Comparison of ENCODE assay signal across 8 mouse cellular contexts in the genomic region with DNA sequence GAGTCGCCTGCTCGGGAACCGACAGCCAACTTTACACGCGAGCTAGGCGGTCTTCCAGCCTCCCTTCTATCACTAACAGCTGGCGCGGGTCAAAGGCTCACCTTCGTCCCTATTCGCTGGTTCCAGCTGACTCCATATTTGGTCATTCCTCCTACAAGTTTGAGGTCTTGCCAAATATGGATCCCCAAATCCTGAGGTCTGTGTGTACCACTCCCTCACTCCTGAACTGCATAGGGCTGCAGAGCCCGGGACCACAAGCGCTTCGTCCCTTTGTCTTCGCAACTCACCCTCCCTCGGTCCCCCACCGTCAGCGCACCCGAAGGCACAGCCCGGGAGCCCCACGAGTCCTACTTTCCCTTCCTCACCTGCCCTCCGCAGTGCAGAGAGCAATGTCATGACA. TPM values are rescaled to one million over a fixed set of nuclear protein-coding genes. Genes with fewer than 3 reads are reported as not detected.
DNase-seq lines count a peak whose midpoint lies in the region; ATAC-seq lines count a peak whose summit lies in the region.

No protein-coding gene starts in this region.

- no peaks in the 10 kb centered on the region for H3K9me3 ChIP-seq in erythroblast, embryonic 14.5 days (ENCODE audit: control insufficient read depth, low read length)
- no peaks in the 10 kb centered on the region for H3K9me3 ChIP-seq in heart, embryonic 11.5 days (replicated peaks; ENCODE audit: control insufficient read depth, low read length)
- H3K9me3 ChIP-seq in kidney, embryonic 15.5 days (replicated peaks), result no peaks in the 10 kb centered on the region
- H3K9me3 ChIP-seq in liver, embryonic 12.5 days (replicated peaks), result no peaks in the 10 kb centered on the region
- H3K9me3 ChIP-seq in stomach, embryonic 14.5 days (ENCODE audit: control insufficient read depth, low read depth, low read length), result no peaks in the 10 kb centered on the region

- H3K27ac ChIP-seq in heart, embryonic 11.5 days (ENCODE audit: low read depth, low read length), result peak overlapping the region; percentile 98
- H3K27ac ChIP-seq in kidney, embryonic 15.5 days, result peak overlapping the region; percentile 95
- peak overlapping the region; percentile 86 for H3K27ac ChIP-seq in liver, embryonic 12.5 days
- peak overlapping the region; percentile 96 for H3K27ac ChIP-seq in stomach, embryonic 14.5 days (ENCODE audit: low read length)

- H3K9ac ChIP-seq in heart, embryonic 11.5 days (ENCODE audit: low read depth, low read length), result peak overlapping the region; percentile 79
- H3K9ac ChIP-seq in kidney, embryonic 15.5 days, result peak overlapping the region; percentile 76
- H3K9ac ChIP-seq in liver, embryonic 12.5 days, result peak overlapping the region; percentile 84
- peak overlapping the region; percentile 74 for H3K9ac ChIP-seq in stomach, embryonic 14.5 days (replicated peaks; ENCODE audit: low read depth, low read length)

- WGBS in heart, embryonic 11.5 days (ENCODE audit: insufficient replicate concordance), result 0% methylated on average over 21 of the region's 21 CpGs
- WGBS in kidney, embryonic 15.5 days, result 0% methylated on average over 21 of the region's 21 CpGs
- WGBS in liver, embryonic 12.5 days (ENCODE audit: insufficient replicate concordance), result under 1% methylated on average over 21 of the region's 21 CpGs
- under 1% methylated on average over 21 of the region's 21 CpGs for WGBS in stomach, embryonic 14.5 days

- peak; percentile 79 for DNase-seq in CD4-positive, CD25-positive, alpha-beta regulatory T cell, adult 2 months (ENCODE audit: low read depth, low spot score)
- DNase-seq in brain, embryonic 18.5 days (ENCODE audit: low read depth, low spot score), result peak; percentile 30
- DNase-seq in naive thymus-derived CD4-positive, alpha-beta T cell, adult 2 months (ENCODE audit: low read depth), result peak; percentile 77

- H3K4me1 ChIP-seq in erythroblast, embryonic 14.5 days (ENCODE audit: control insufficient read depth), result peaks cover 20% of the 10 kb centered on the region
- H3K4me1 ChIP-seq in heart, embryonic 11.5 days (ENCODE audit: control insufficient read depth, insufficient read depth, low read length), result peaks cover 7% of the 10 kb centered on the region; the same call in 1 of the 2 replicates
- peaks cover 9% of the 10 kb centered on the region; the same call in 1 of the 2 replicates for H3K4me1 ChIP-seq in kidney, embryonic 15.5 days
- H3K4me1 ChIP-seq in liver, embryonic 12.5 days, result peaks cover 15% of the 10 kb centered on the region
- H3K4me1 ChIP-seq in stomach, embryonic 14.5 days (ENCODE audit: control insufficient read depth, insufficient read depth, low read length), result no peaks in the 10 kb centered on the region

- peak; percentile 85 for ATAC-seq in heart, embryonic 11.5 days (replicated peaks; ENCODE audit: insufficient number of reproducible peaks, low FRiP score, low TSS enrichment)
- ATAC-seq in kidney, embryonic 15.5 days (replicated peaks; ENCODE audit: low FRiP score), result peak; percentile 85
- ATAC-seq in liver, embryonic 12.5 days, result peak; percentile 83
- ATAC-seq in stomach, embryonic 14.5 days (ENCODE audit: insufficient number of reproducible peaks, insufficient read depth, low FRiP score, low read depth), result peak; percentile 87

- H3K4me3 ChIP-seq in erythroblast, embryonic 14.5 days (replicated peaks), result peak overlapping the region; percentile 83
- H3K4me3 ChIP-seq in heart, embryonic 11.5 days (ENCODE audit: low read depth, low read length), result peak overlapping the region; percentile 61
- peak overlapping the region; percentile 76 for H3K4me3 ChIP-seq in kidney, embryonic 15.5 days (replicated peaks)
- H3K4me3 ChIP-seq in liver, embryonic 12.5 days, result peak overlapping the region; percentile 77
- H3K4me3 ChIP-seq in stomach, embryonic 14.5 days (ENCODE audit: low read depth, low read length), result peak overlapping the region; percentile 70

- no peaks in the 10 kb centered on the region for H3K27me3 ChIP-seq in erythroblast, embryonic 14.5 days (ENCODE audit: control insufficient read depth)
- no peaks in the 10 kb centered on the region for H3K27me3 ChIP-seq in heart, embryonic 11.5 days (ENCODE audit: control insufficient read depth, insufficient read depth, low read length)
- H3K27me3 ChIP-seq in kidney, embryonic 15.5 days, result no peaks in the 10 kb centered on the region
- no peaks in the 10 kb centered on the region for H3K27me3 ChIP-seq in liver, embryonic 12.5 days (replicated peaks)
- H3K27me3 ChIP-seq in stomach, embryonic 14.5 days (ENCODE audit: control insufficient read depth, insufficient read depth, low read length), result no peaks in the 10 kb centered on the region

- H3K4me2 ChIP-seq in heart, embryonic 11.5 days, result peak overlapping the region; percentile 59
- peak overlapping the region; percentile 72 for H3K4me2 ChIP-seq in kidney, embryonic 15.5 days
- peak overlapping the region; percentile 91 for H3K4me2 ChIP-seq in liver, embryonic 12.5 days
- peak overlapping the region; percentile 69 for H3K4me2 ChIP-seq in stomach, embryonic 14.5 days (replicated peaks; ENCODE audit: low read depth, low read length)

- H3K36me3 ChIP-seq in erythroblast, embryonic 14.5 days (ENCODE audit: control insufficient read depth), result peaks cover 4% of the 10 kb centered on the region; the same call in 1 of the 2 replicates
- H3K36me3 ChIP-seq in heart, embryonic 11.5 days (ENCODE audit: control insufficient read depth, insufficient read depth, low read length), result peaks cover 7% of the 10 kb centered on the region
- peaks cover 13% of the 10 kb centered on the region; the same call in 1 of the 2 replicates for H3K36me3 ChIP-seq in kidney, embryonic 15.5 days
- H3K36me3 ChIP-seq in liver, embryonic 12.5 days, result peaks cover 10% of the 10 kb centered on the region; the same call in 1 of the 2 replicates
- H3K36me3 ChIP-seq in stomach, embryonic 14.5 days (ENCODE audit: control insufficient read depth, insufficient read depth, low read length), result peaks cover 11% of the 10 kb centered on the region

RNA-seq across cellular contexts. Expression of a gene that starts 0.8 kb away (rescaled TPM):
- 1.2 and 1.9 TPM in 2 replicates for polyA plus RNA-seq in erythroblast, embryonic 14.5 days (2012)
- 210 and 221 TPM in 2 replicates for polyA plus RNA-seq in heart, embryonic 11.5 days (2014; fragmentation: Nextera tagmentation; extraction: Ambion mirVana)
- 128 and 143 TPM in 2 replicates for polyA plus RNA-seq in kidney, embryonic 15.5 days (2015; fragmentation: Nextera tagmentation; extraction: Ambion mirVana)
- polyA plus RNA-seq in liver, embryonic 12.5 days (2016; fragmentation: Nextera tagmentation; extraction: Ambion mirVana), result 77.1 and 78.9 TPM in 2 replicates
- polyA plus RNA-seq in stomach, embryonic 14.5 days (2014; fragmentation: Nextera tagmentation; extraction: Ambion mirVana), result 178 and 186 TPM in 2 replicates

RNA-seq across cellular contexts. Expression of a gene that starts 33.3 kb away (rescaled TPM):
- polyA plus RNA-seq in erythroblast, embryonic 14.5 days (2012), result 1.1 TPM in 2 replicates
- polyA plus RNA-seq in heart, embryonic 11.5 days (2014; fragmentation: Nextera tagmentation; extraction: Ambion mirVana), result 20.3 and 20.8 TPM in 2 replicates
- polyA plus RNA-seq in kidney, embryonic 15.5 days (2015; fragmentation: Nextera tagmentation; extraction: Ambion mirVana), result 11.9 and 15.3 TPM in 2 replicates
- 14.5 and 15.5 TPM in 2 replicates for polyA plus RNA-seq in liver, embryonic 12.5 days (2016; fragmentation: Nextera tagmentation; extraction: Ambion mirVana)
- 20.7 and 26.7 TPM in 2 replicates for polyA plus RNA-seq in stomach, embryonic 14.5 days (2014; fragmentation: Nextera tagmentation; extraction: Ambion mirVana)

Comparison
In these comparisons a context has a peak if more than half of its experiments do, and no peak if none do; other contexts are left out.
1. Peak in every context shown above with its lines: DNase-seq, ATAC-seq, H3K4me3 ChIP-seq and H3K27ac ChIP-seq.
2. RNA of a gene that starts 0.8 kb away (polyA plus RNA-seq): 210 to 221 TPM in heart, embryonic 11.5 days, 178 to 186 TPM in stomach, embryonic 14.5 days, 128 to 143 TPM in kidney, embryonic 15.5 days and 77.1 to 78.9 TPM in liver, embryonic 12.5 days; 1.2 to 1.9 TPM in erythroblast, embryonic 14.5 days; every median in the first group is over 10 times any median in the second.